Mouse (Mus musculus): ENCODE data around the gene Treml4. TPM values are rescaled to one million over a fixed set of nuclear protein-coding genes. Genes with fewer than 3 reads are reported as not detected.

The Treml4 gene
- polyA plus RNA-seq, 1 experiment from 2014 or later = not detected

DNA sequence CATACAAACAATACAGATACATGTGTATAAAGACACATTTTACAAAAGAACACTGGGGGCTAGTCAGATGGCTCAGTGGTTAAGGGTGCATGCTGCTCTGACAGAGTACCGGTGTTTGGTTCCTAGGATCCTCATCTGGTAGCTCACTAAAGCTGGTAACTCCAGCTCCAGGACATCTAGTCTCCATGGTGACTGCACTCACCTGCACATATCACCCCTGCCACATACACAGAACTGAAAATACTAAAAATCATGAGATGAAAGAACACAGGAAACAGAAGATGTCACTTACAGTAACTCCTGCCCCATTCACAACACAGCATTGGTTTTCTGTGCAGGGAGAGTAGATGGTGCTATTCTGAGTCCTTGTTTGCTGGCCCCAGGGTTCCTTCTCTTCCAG is 54.6 kb downstream of the Treml4 start:
- Histone ChIP-seq H3K4me1 (replicated peaks) (no peaks in the 10 kb centered on the region), H3K27ac (no peak overlapping the region), H3K4me3 (no peak overlapping the region), H3K36me3 (no peaks in the 10 kb centered on the region), H3K27me3 (ENCODE audit: insufficient read depth, poor library complexity, severe bottlenecking) (no peaks in the 10 kb centered on the region), H3K9me3 (peaks cover 2% of the 10 kb centered on the region; the same call in 1 of the 2 replicates)
- 97% methylated on average over 1 of the region's 1 CpGs for WGBS
- DNase-seq (ENCODE audit: low spot score) = no peak

DNA sequence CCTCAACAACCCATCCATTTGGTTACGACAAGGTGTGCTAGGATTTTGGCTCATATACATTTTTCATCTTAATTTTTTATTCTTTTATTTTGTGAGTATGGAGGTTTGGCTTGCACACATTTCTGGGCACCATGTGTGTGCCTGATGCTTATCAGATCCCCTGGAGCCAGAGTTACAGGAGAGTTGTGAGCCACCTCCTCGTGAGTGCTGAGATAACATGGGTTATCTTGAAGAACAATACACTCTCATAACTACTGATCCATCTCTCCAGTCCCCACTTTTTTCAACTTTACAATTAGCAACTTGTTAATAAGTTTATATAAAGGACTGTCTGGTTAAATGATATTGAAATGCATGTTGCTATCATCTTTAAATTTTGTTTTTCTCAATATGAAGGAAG is 57.2 kb downstream of the Treml4 start:
- Histone ChIP-seq H3K27ac (no peak overlapping the region), H3K36me3 (no peaks in the 10 kb centered on the region), H3K27me3 (ENCODE audit: insufficient read depth, poor library complexity, severe bottlenecking) (no peaks in the 10 kb centered on the region), H3K4me1 (replicated peaks) (no peaks in the 10 kb centered on the region), H3K9me3 (peaks cover 3% of the 10 kb centered on the region; the same call in 1 of the 2 replicates), H3K4me3 (no peak overlapping the region)
- 88% methylated on average over 2 of the region's 2 CpGs for WGBS
- no peak for DNase-seq (ENCODE audit: low spot score)

DNA sequence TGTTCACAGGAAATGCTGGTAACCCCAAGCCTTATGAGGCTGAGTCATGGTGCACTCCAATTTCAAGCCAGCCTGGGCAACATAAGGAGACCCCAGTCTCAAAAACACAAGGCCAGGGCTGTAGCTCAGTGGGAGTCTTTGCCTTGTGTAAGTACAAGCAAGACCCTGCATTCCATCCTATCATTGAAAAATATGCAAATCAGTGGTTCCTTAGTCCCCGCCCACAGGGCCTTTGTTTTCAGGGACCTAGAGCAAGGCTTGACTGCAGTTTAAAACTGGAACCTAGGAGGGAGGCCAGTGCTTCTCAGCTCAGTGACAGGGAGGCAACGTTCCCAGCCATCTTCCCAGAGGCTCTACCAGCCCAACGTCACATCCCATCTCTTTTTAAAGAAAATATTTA is 59.1 kb downstream of the Treml4 start:
- H3K36me3 ChIP-seq = no peaks in the 10 kb centered on the region
- peaks cover 3% of the 10 kb centered on the region; the same call in 1 of the 2 replicates for H3K9me3 ChIP-seq
- 62% methylated on average over 3 of the region's 3 CpGs for WGBS
- DNase-seq (ENCODE audit: low spot score) = no peak
- H3K4me3 ChIP-seq = no peak overlapping the region
- H3K4me1 ChIP-seq (replicated peaks) = no peaks in the 10 kb centered on the region
- H3K27ac ChIP-seq = no peak overlapping the region
- no peaks in the 10 kb centered on the region for H3K27me3 ChIP-seq (ENCODE audit: insufficient read depth, poor library complexity, severe bottlenecking)

DNA sequence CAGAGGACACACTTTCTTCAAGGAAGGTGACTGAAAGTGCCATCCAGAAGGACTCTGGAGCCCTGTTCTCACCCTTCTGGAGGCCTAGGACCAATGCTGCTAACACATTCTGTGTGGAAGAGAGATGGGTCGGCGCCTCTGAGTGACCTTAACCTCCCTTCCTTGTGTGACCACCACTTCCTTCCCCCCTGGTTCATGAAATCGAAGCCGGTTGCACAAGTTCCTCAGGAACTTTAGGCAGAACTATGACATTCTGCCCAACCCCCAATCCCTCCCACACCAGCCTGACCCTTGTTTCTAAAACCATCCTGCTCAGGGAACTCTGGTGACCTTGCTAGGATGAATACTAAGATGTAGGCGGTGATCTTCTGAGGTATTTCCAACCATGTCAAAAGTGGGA is 60.2 kb downstream of the Treml4 start:
- H3K27me3 ChIP-seq (ENCODE audit: insufficient read depth, poor library complexity, severe bottlenecking) = no peaks in the 10 kb centered on the region
- DNase-seq (ENCODE audit: low spot score) = no peak
- H3K36me3 ChIP-seq = no peaks in the 10 kb centered on the region
- H3K4me3 ChIP-seq = no peak overlapping the region
- H3K9me3 ChIP-seq = peaks cover 3% of the 10 kb centered on the region; the same call in 1 of the 2 replicates
- WGBS = 87% methylated on average over 5 of the region's 5 CpGs
- H3K4me1 ChIP-seq (replicated peaks) = no peaks in the 10 kb centered on the region
- H3K27ac ChIP-seq = no peak overlapping the region

Other genes starting within 250 kb of the Treml4 start
- not detected in 2 replicates for gene 1700122O11Rik, start 226.0 kb upstream of the Treml4 start, polyA plus RNA-seq (2016; fragmentation: Nextera tagmentation; extraction: Ambion mirVana)
- 0.14 and 0.20 TPM in 2 replicates for gene 1700067P10Rik, start 175.0 kb upstream of the Treml4 start, polyA plus RNA-seq (2016; fragmentation: Nextera tagmentation; extraction: Ambion mirVana)
- gene 9830107B12Rik, start 118.0 kb upstream of the Treml4 start, polyA plus RNA-seq (2016; fragmentation: Nextera tagmentation; extraction: Ambion mirVana) = not detected in 2 replicates
- gene A530064D06Rik, start 97.0 kb upstream of the Treml4 start, polyA plus RNA-seq (2016; fragmentation: Nextera tagmentation; extraction: Ambion mirVana) = not detected in 2 replicates
- 0.06 TPM in 1 of 2 replicates, not detected in the other for gene Trem1, start 31.5 kb upstream of the Treml4 start, polyA plus RNA-seq (2016; fragmentation: Nextera tagmentation; extraction: Ambion mirVana)
- gene Trem3, start 16.5 kb upstream of the Treml4 start, polyA plus RNA-seq (2016; fragmentation: Nextera tagmentation; extraction: Ambion mirVana) = not detected in 2 replicates
- 0.30 and 0.47 TPM in 2 replicates for gene Treml2, start 35.2 kb downstream of the Treml4 start, polyA plus RNA-seq (2016; fragmentation: Nextera tagmentation; extraction: Ambion mirVana)
- gene B430306N03Rik, start 51.8 kb downstream of the Treml4 start, polyA plus RNA-seq (2016; fragmentation: Nextera tagmentation; extraction: Ambion mirVana) = 0.10 and 0.15 TPM in 2 replicates
- 1.2 and 3.5 TPM in 2 replicates for gene Trem2, start 82.1 kb downstream of the Treml4 start, polyA plus RNA-seq (2016; fragmentation: Nextera tagmentation; extraction: Ambion mirVana)
- gene Treml1, start 95.6 kb downstream of the Treml4 start, polyA plus RNA-seq (2016; fragmentation: Nextera tagmentation; extraction: Ambion mirVana) = 1.8 and 2.5 TPM in 2 replicates
- gene Nfya, start 145.6 kb downstream of the Treml4 start, polyA plus RNA-seq (2016; fragmentation: Nextera tagmentation; extraction: Ambion mirVana) = 19.2 and 19.5 TPM in 2 replicates
- 81.8 and 99.4 TPM in 2 replicates for gene Oard1, start 145.7 kb downstream of the Treml4 start, polyA plus RNA-seq (2016; fragmentation: Nextera tagmentation; extraction: Ambion mirVana)
- 0.98 and 1.4 TPM in 2 replicates for gene Apobec2, start 168.6 kb downstream of the Treml4 start, polyA plus RNA-seq (2016; fragmentation: Nextera tagmentation; extraction: Ambion mirVana)
- gene Tspo2, start 187.2 kb downstream of the Treml4 start, polyA plus RNA-seq (2016; fragmentation: Nextera tagmentation; extraction: Ambion mirVana) = 0.26 and 0.96 TPM in 2 replicates
- gene Unc5cl, start 190.6 kb downstream of the Treml4 start, polyA plus RNA-seq (2016; fragmentation: Nextera tagmentation; extraction: Ambion mirVana) = 0.07 and 0.56 TPM in 2 replicates